Mouse (Mus musculus) C2C12 (cell line): Measurements from ENCODE around the gene Fads3.

Experiments used
- CEBPB ChIP-seq: IDR thresholded peaks from one replicate; pipeline ENCODE4 v1.6.1; 2011; ENCODE audit warnings: low read depth, mild to moderate bottlenecking, control low read depth, moderate library complexity
- CTCF ChIP-seq: IDR thresholded peaks from one replicate; pipeline ENCODE4 v1.5.1; 2011; ENCODE audit not compliant: control insufficient read depth, insufficient read depth, insufficient read length
- FOSL1 ChIP-seq: IDR thresholded peaks from one replicate; pipeline ENCODE4 v1.8.0; 2011; ENCODE audit warnings: mild to moderate bottlenecking, low read length; ENCODE audit not compliant: poor library complexity, insufficient read depth, severe bottlenecking
- MAX ChIP-seq: IDR thresholded peaks from one replicate; pipeline ENCODE4 v1.6.1; 2011; ENCODE audit warnings: mild to moderate bottlenecking, control low read depth
- MYOD1 ChIP-seq: IDR thresholded peaks from one replicate; pipeline ENCODE4 v1.6.1; 2011; ENCODE audit warnings: low read depth; ENCODE audit not compliant: control insufficient read depth, insufficient read length
- MYOG ChIP-seq: IDR thresholded peaks from one replicate; pipeline ENCODE4 v1.6.1; 2011; ENCODE audit not compliant: control insufficient read depth, insufficient read length; ENCODE audit errors: extremely low read depth
- USF1 ChIP-seq: IDR thresholded peaks from one replicate; pipeline ENCODE4 v1.6.1; 2011; ENCODE audit warnings: low read depth, mild to moderate bottlenecking, control low read depth, moderate library complexity

- no peak for TF ChIP-seq CTCF
- TF ChIP-seq FOSL1: no peak
- TF ChIP-seq USF1: no peak
- TF ChIP-seq CEBPB: no peak
- no peak for TF ChIP-seq MYOD1
- TF ChIP-seq MAX: no peak
- no peak for TF ChIP-seq MYOG
Observed at GRCm38 (mm10) chr19:10025169-10025875, 16.0 kb upstream of the Fads3 start.
